Mouse (Mus musculus) embryonic facial prominence, embryonic 12.5 days (tissue): ENCODE measurements around the gene Fmn2. TPM values are rescaled to one million over a fixed set of nuclear protein-coding genes. Genes with fewer than 3 reads are reported as not detected.

Source experiments
- ATAC-seq: fragments of 200-750 bp; cut with Nextera tagmentation; 2 replicates; pipeline ENCODE4 v1.8.0; 2017; ENCODE audit not compliant: insufficient number of reproducible peaks, insufficient read depth, low FRiP score, low TSS enrichment
- H3K27ac ChIP-seq: fragments of 300-500 bp; sonication (generic); 2 replicates; pipeline ENCODE4 v1.5.1; 2016; ENCODE audit warnings: mild to moderate bottlenecking
- H3K27me3 ChIP-seq: fragments of 300-500 bp; sonication (generic); 2 replicates; pipeline ENCODE4 v1.6.1; 2016; ENCODE audit warnings: mild to moderate bottlenecking, moderate library complexity
- H3K36me3 ChIP-seq: fragments of 300-500 bp; sonication (generic); 2 replicates; pipeline ENCODE4 v1.6.1; 2016; ENCODE audit warnings: mild to moderate bottlenecking
- H3K4me1 ChIP-seq: fragments of 300-500 bp; sonication (generic); 2 replicates; pipeline ENCODE4 v1.6.1; 2016
- H3K4me2 ChIP-seq: fragments of 300-500 bp; sonication (generic); replicated peaks from 2 replicates; pipeline ENCODE4 v1.6.1; 2016; ENCODE audit warnings: mild to moderate bottlenecking, moderate library complexity
- H3K4me3 ChIP-seq: fragments of 300-500 bp; sonication (generic); 2 replicates; pipeline ENCODE4 v1.5.1; 2016; ENCODE audit warnings: mild to moderate bottlenecking
- H3K9ac ChIP-seq: fragments of 300-500 bp; sonication (generic); 2 replicates; pipeline ENCODE4 v1.6.1; 2016; ENCODE audit warnings: mild to moderate bottlenecking, moderate library complexity
- H3K9me3 ChIP-seq: fragments of 300-500 bp; sonication (generic); 2 replicates; pipeline ENCODE4 v1.6.1; 2016; ENCODE audit warnings: mild to moderate bottlenecking, moderate library complexity
- whole genome bisulfite sequencing: fragments of 180-500 bp; shearing (Covaris S2); methylation state at CpG from one replicate; pipeline ENCODE4 v1.1.7; 2016; 5-methylcytosine and 5-hydroxymethylcytosine counted together
- polyA plus RNA-seq: library from polyadenylated mRNA; unstranded; fragments of >200 nt; fragmentation: Nextera tagmentation; extraction: Ambion mirVana; gene quantifications from 2 replicates; pipeline ENCODE4 v1.2.1, GENCODE M21; 2016

Fmn2 gene
- polyA plus RNA-seq, 1 experiment from 2014 or later = 3.1 TPM

- H3K4me3 ChIP-seq = no peak overlapping the region
- no peak overlapping the region for H3K9ac ChIP-seq
- H3K27ac ChIP-seq = no peak overlapping the region
- no peaks in the 10 kb centered on the region for H3K4me1 ChIP-seq
- no peaks in the 10 kb centered on the region for H3K9me3 ChIP-seq
- 91% methylated on average over 4 of the region's 4 CpGs for WGBS
- no peaks in the 10 kb centered on the region for H3K36me3 ChIP-seq
- no peak overlapping the region for H3K4me2 ChIP-seq
- ATAC-seq = no peak
- no peaks in the 10 kb centered on the region for H3K27me3 ChIP-seq
Observed at GRCm38 (mm10) chr1:174636291-174636690, 134.7 kb downstream of the Fmn2 start.

- H3K27me3 ChIP-seq = no peaks in the 10 kb centered on the region
- WGBS = 73% methylated on average over 6 of the region's 6 CpGs
- H3K9ac ChIP-seq = no peak overlapping the region
- H3K27ac ChIP-seq = no peak overlapping the region
- no peaks in the 10 kb centered on the region for H3K4me1 ChIP-seq
- ATAC-seq = no peak
- H3K9me3 ChIP-seq = no peaks in the 10 kb centered on the region
- H3K4me3 ChIP-seq = no peak overlapping the region
- H3K36me3 ChIP-seq = no peaks in the 10 kb centered on the region
- no peak overlapping the region for H3K4me2 ChIP-seq
Observed at GRCm38 (mm10) chr1:174637564-174638085, 136.0 kb downstream of the Fmn2 start.

- Histone ChIP-seq H3K27me3 (no peaks in the 10 kb centered on the region), H3K9ac (no peak overlapping the region), H3K4me3 (no peak overlapping the region), H3K36me3 (no peaks in the 10 kb centered on the region), H3K4me1 (no peaks in the 10 kb centered on the region), H3K4me2 (no peak overlapping the region), H3K9me3 (no peaks in the 10 kb centered on the region), H3K27ac (no peak overlapping the region)
- 80% methylated on average over 1 of the region's 1 CpGs for WGBS
- no peak for ATAC-seq
Observed at GRCm38 (mm10) chr1:174640901-174641300, 139.3 kb downstream of the Fmn2 start.

GRCm38 (mm10) chr1:174643431-174644010 lies 141.9 kb downstream of the Fmn2 start:
- H3K27me3 ChIP-seq = no peaks in the 10 kb centered on the region
- no peak overlapping the region for H3K9ac ChIP-seq
- no peaks in the 10 kb centered on the region for H3K9me3 ChIP-seq
- WGBS = 75% methylated on average over 5 of the region's 5 CpGs
- H3K4me1 ChIP-seq = no peaks in the 10 kb centered on the region
- no peaks in the 10 kb centered on the region for H3K36me3 ChIP-seq
- H3K4me2 ChIP-seq = no peak overlapping the region
- no peak overlapping the region for H3K4me3 ChIP-seq
- H3K27ac ChIP-seq = no peak overlapping the region
- no peak for ATAC-seq

GRCm38 (mm10) chr1:174649421-174649826 lies 147.8 kb downstream of the Fmn2 start:
- H3K36me3 ChIP-seq = no peaks in the 10 kb centered on the region
- H3K4me1 ChIP-seq = no peaks in the 10 kb centered on the region
- 49% methylated on average over 11 of the region's 11 CpGs for WGBS
- no peak overlapping the region for H3K4me3 ChIP-seq
- no peaks in the 10 kb centered on the region for H3K9me3 ChIP-seq
- H3K9ac ChIP-seq = no peak overlapping the region
- H3K27ac ChIP-seq = no peak overlapping the region
- H3K27me3 ChIP-seq = no peaks in the 10 kb centered on the region
- no peak for ATAC-seq
- no peak overlapping the region for H3K4me2 ChIP-seq

GRCm38 (mm10) chr1:174654565-174654964 lies 152.9 kb downstream of the Fmn2 start:
- no peak overlapping the region for H3K9ac ChIP-seq

GRCm38 (mm10) chr1:174655354-174655753 lies 153.7 kb downstream of the Fmn2 start:
- H3K4me3 ChIP-seq = no peak overlapping the region
- no peak overlapping the region for H3K9ac ChIP-seq
- no peak overlapping the region for H3K4me2 ChIP-seq
- H3K27ac ChIP-seq = no peak overlapping the region
- no peak for ATAC-seq
- no peaks in the 10 kb centered on the region for H3K36me3 ChIP-seq
- no peaks in the 10 kb centered on the region for H3K27me3 ChIP-seq
- 40% methylated on average over 9 of the region's 9 CpGs for WGBS
- 0 out of 2 replicates have a peak, but pooled peaks cover 3% of the 10 kb centered on the region for H3K4me1 ChIP-seq
- no peaks in the 10 kb centered on the region for H3K9me3 ChIP-seq

More at GRCm38 (mm10) chr1:174654565-174654964, 152.9 kb downstream of the Fmn2 start:
- H3K27me3 ChIP-seq = no peaks in the 10 kb centered on the region
- H3K36me3 ChIP-seq = no peaks in the 10 kb centered on the region
- no peak overlapping the region for H3K4me3 ChIP-seq
- no peak for ATAC-seq
- no peak overlapping the region for H3K4me2 ChIP-seq
- H3K9me3 ChIP-seq = no peaks in the 10 kb centered on the region
- WGBS = 67% methylated on average over 5 of the region's 5 CpGs
- H3K27ac ChIP-seq = no peak overlapping the region
- H3K4me1 ChIP-seq = 0 out of 2 replicates have a peak, but pooled peaks cover 3% of the 10 kb centered on the region

- no peak overlapping the region for H3K9ac ChIP-seq
- no peak overlapping the region for H3K27ac ChIP-seq
- WGBS = 92% methylated on average over 4 of the region's 4 CpGs
- no peak for ATAC-seq
- no peaks in the 10 kb centered on the region for H3K36me3 ChIP-seq
- no peak overlapping the region for H3K4me2 ChIP-seq
- H3K4me3 ChIP-seq = no peak overlapping the region
- H3K27me3 ChIP-seq = no peaks in the 10 kb centered on the region
- H3K4me1 ChIP-seq = 0 out of 2 replicates have a peak, but pooled peaks cover 3% of the 10 kb centered on the region
- no peaks in the 10 kb centered on the region for H3K9me3 ChIP-seq
Observed at GRCm38 (mm10) chr1:174656554-174656953, 154.9 kb downstream of the Fmn2 start.

- WGBS = 60% methylated on average over 12 of the region's 12 CpGs
- H3K4me1 ChIP-seq = 0 out of 2 replicates have a peak, but pooled peaks cover under 1% of the 10 kb centered on the region
- no peaks in the 10 kb centered on the region for H3K27me3 ChIP-seq
- no peak overlapping the region for H3K27ac ChIP-seq
- H3K9me3 ChIP-seq = no peaks in the 10 kb centered on the region
- H3K36me3 ChIP-seq = no peaks in the 10 kb centered on the region
- no peak overlapping the region for H3K9ac ChIP-seq
- H3K4me3 ChIP-seq = no peak overlapping the region
- H3K4me2 ChIP-seq = no peak overlapping the region
- no peak for ATAC-seq
Observed at GRCm38 (mm10) chr1:174659459-174660223, 158.0 kb downstream of the Fmn2 start.

GRCm38 (mm10) chr1:174665116-174665515 lies 163.5 kb downstream of the Fmn2 start:
- no peak overlapping the region for H3K9ac ChIP-seq
- H3K4me1 ChIP-seq = no peaks in the 10 kb centered on the region
- H3K4me2 ChIP-seq = no peak overlapping the region
- H3K27ac ChIP-seq = no peak overlapping the region
- 0 out of 2 replicates have a peak, but pooled peaks have one; percentile 38 for ATAC-seq
- no peaks in the 10 kb centered on the region for H3K27me3 ChIP-seq
- no peaks in the 10 kb centered on the region for H3K9me3 ChIP-seq
- no peak overlapping the region for H3K4me3 ChIP-seq
- no peaks in the 10 kb centered on the region for H3K36me3 ChIP-seq

- H3K4me1 ChIP-seq = no peaks in the 10 kb centered on the region
- H3K27ac ChIP-seq = no peak overlapping the region
- H3K9me3 ChIP-seq = no peaks in the 10 kb centered on the region
- ATAC-seq = no peak
- H3K4me2 ChIP-seq = no peak overlapping the region
- no peak overlapping the region for H3K4me3 ChIP-seq
- no peaks in the 10 kb centered on the region for H3K36me3 ChIP-seq
- no peak overlapping the region for H3K9ac ChIP-seq
- WGBS = 84% methylated on average over 1 of the region's 1 CpGs
- H3K27me3 ChIP-seq = no peaks in the 10 kb centered on the region
Observed at GRCm38 (mm10) chr1:174669132-174669531, 167.5 kb downstream of the Fmn2 start.

- no peak for ATAC-seq
- no peak overlapping the region for H3K9ac ChIP-seq
- no peaks in the 10 kb centered on the region for H3K27me3 ChIP-seq
- H3K36me3 ChIP-seq = no peaks in the 10 kb centered on the region
- no peaks in the 10 kb centered on the region for H3K4me1 ChIP-seq
- no peak overlapping the region for H3K27ac ChIP-seq
- no peak overlapping the region for H3K4me3 ChIP-seq
- no peaks in the 10 kb centered on the region for H3K9me3 ChIP-seq
- H3K4me2 ChIP-seq = no peak overlapping the region
- 71% methylated on average over 8 of the region's 8 CpGs for WGBS
Observed at GRCm38 (mm10) chr1:174670846-174671245, 169.2 kb downstream of the Fmn2 start.
